Mouse (Mus musculus): Measurements from ENCODE around the gene Kcnv2.

The Kcnv2 gene

DNA sequence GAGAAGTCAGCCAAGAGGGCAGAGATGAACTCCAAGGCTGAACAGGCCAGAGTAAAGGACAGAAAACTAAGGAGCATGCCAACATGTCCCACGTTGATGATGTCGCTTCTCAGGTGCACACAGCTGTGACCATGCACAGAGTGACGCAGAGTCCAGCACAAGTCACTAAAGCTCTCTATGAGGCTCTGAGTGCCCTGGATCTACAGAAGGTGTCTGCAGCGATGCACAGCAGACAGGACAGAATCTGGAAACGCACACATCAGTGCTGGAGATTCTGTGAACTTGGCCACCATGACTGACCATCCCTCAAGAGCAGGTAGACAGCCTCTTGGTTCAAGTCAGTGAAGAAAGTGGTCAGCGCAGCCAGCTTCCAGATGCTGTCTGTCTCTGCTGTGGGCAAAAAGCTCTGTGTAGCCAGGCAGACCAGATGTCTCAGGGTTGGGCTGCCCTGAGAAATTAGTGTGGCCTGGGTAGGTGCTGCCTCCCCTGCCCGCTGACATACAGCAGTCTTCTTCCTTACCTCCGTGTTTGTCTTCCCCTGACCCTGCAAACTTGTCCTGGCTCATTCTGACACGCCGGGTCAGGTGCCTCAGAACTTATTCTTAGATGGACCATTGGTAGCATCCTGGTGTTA is 43.8 kb downstream of the Kcnv2 start:
- DNase-seq: no peak

DNA sequence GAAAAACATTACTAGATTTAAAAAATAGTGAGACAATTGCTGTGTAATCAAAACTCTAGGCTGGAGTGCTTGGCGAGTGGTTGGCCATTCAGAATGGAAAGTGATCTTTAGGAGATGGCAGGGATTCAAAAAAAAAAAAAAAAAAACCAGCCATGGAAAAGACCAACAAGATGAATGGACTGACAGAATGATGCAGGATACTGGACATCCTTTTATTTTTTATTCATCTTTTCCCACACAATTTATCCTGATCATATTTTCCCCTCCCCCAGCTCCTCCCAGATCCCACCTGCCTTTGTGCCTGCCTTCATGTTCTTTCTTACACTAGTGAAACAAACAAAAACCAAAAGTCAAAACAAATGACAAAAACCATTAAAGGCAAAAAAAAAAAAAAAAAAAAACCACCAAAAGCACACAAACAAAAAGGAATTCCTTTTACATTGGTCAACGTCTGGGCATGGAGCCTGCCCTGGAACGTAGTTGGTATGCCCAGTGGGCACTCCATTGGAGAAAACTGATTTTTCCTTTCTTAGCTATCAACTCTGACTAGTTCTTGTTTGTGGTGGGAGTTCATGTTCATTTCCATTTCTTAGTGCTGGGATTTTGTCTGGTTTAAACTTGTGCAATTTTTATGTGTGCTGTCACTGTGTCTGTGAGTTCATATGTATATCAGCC is 47.2 kb downstream of the Kcnv2 start:
- no peak for DNase-seq

DNA sequence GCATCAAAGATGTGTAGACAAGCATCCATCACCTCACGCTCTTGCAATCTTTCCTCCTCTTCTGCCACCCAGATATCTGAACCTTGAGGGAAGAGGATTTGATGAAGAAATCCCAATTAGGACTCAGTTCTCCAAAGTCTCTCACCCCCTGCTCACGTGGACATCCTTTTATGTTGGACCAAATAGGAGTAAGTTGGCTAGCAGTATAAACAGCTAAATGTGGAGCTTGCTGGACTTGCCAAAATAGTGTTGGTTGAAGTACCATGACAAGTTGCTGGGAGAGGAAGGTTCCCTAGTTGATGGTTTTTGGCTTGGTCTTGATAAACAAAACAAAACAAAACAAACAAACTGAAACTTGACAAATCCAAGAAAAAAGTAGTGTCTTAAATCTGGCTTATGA is 47.8 kb downstream of the Kcnv2 start:
- DNase-seq: no peak

DNA sequence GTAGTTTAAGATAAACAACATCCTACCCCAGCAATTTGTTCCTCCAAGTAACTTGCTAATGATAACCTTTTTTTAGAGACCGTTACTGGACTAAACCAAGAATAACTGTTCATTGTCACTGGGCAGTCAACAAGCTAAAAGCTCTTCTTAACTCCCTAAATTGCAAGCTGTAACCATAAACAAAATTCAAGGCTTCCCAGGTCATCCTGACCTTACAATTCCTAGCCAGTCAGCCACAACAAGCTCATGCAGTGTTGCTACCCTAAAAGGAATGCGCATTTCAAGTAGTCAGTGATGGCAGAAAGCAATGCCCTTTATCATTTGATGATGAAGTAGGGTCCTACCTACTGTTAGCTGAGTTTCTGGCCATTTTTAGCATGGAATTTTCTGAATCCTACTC is 48.4 kb downstream of the Kcnv2 start:
- no peak for DNase-seq

GRCm38 (mm10) chr19:27379712-27380401 is 57.5 kb downstream of the Kcnv2 start:
- no peak for DNase-seq

- no peak for DNase-seq
Observed at GRCm38 (mm10) chr19:27382131-27382530, 59.7 kb downstream of the Kcnv2 start.

DNA sequence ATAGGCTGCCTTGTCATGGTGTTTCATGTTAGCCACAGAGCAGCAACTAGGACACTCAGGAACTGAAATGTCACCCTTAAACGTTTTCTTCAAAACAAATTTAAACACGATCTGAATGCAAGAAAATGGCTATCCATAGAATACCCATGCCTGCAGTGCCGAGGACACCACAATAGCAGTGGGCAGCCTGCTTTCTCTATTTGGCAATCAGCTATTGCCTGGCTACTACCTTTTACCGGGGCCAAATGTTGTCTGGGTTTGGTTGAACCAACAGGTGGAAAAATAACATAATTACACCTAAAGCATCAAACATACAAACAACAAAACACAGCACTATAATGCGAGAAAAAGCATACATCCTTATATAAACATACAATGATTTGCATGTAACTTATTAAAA is 60.9 kb downstream of the Kcnv2 start:
- no peak for DNase-seq

- DNase-seq: no peak
Observed at GRCm38 (mm10) chr19:27385304-27385703, 62.9 kb downstream of the Kcnv2 start.

Data from kidney, adult 11 months (tissue).